Mouse (Mus musculus) frontal cortex, adult 2 months (tissue): ENCODE data around the gene Hspa4. TPM values are rescaled to one million over a fixed set of nuclear protein-coding genes. Genes with fewer than 3 reads are reported as not detected.
A peak's percentile ranks its signal among the peaks of the same experiment; 100 is the strongest.
"Not testable (repeated sequence)": the region's sequence is repeated elsewhere in the genome, so short reads cannot be mapped to it uniquely, and the experiment has no call there.

ENCODE experiments used
- DNase-seq, 2 experiments: peaks; one replicate each; pipeline ENCODE4 v3.0.0; 2022; ENCODE audit warnings: low spot score in 1 of 2; ENCODE audit errors: extremely low spot score in 1 of 2
- polyA plus RNA-seq: library from polyadenylated mRNA; depleted of rRNA; stranded (reverse); fragments of >200 nt; gene quantifications from 2 replicates; pipeline ENCODE4 v1.2.3, GENCODE M21; 2012

Gene Hspa4
- polyA plus RNA-seq, 1 experiment: 92.5 TPM

DNA sequence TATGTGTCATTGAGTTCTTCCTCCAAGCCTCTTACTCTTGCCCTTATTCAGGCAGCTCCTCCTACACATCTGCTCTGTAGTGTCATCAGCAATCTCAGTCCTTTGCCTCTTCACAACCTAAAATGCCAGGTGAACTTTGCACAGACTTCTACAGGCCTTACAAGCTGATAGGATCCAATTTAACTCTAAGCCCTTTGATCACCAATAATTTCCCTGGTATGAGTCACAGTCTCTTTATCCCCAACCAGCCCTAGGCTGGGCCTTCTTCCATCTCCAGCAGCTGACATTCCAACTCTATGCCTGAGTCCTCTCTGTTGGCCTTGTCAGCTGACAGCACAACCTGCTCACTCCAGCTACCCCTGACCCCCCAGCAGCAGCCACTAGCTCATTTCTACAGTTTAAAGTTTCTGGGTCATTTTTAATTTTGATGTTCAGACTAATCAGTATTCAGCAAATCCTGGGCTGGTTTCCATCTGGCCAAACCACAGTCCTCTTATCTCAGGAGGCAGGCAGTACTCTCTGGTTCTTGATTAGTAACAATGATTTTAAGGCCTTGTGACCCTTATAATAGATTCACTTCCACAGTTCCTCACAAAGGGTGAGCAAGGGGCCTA lies 8.1 kb upstream of the Hspa4 start:
- no peak for DNase-seq

DNA sequence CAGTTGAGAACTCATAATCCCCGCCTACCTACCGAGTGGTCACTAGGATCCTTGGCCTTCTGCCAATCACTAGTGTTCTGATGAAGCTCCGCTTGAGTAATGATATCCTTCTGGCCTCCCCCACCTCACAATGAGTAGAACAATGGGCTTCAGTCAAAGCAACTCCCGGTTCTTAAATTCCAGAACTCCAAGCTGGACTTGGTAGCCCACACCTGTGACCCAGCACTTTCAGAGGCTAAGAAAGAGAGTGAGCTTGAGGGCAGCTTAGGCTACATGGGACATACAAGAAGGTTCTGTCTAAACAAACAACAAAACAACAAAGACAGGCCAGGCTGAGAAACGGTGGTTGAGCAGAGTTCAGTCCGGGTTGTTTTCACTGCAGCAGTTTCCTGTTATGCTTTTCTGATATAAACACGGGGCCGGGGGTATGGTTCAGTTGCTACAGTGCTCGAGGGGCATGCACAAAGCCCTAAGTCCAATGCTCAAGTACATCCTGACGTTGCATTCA lies 7.4 kb upstream of the Hspa4 start:
- no peak for DNase-seq

DNA sequence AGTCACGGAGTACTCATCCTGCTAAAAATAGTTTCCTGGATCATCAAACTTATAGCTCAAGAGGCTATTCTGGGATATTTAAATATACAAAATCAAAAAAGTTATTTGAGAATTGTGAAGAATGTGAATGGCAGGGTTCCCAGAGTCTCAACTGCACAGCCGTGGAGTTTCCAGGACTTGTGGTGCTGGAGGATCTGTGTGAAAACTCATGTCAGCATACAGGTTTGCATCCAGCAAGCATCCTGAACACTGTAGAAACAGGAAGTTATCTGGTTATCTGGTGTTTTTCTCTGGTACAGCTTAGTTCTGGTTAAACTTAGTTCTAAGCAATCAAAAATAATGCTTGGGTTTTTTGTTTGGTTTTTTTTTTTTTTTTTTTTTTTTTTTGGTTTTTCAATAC lies 6.7 kb upstream of the Hspa4 start:
- DNase-seq: no peak

GRCm38 (mm10) chr11:53304044-53304840 lies 4.0 kb upstream of the Hspa4 start:
- no peak for DNase-seq

- DNase-seq: no peak
Measured at GRCm38 (mm10) chr11:53301167-53301515, 884 bp upstream of the Hspa4 start.

GRCm38 (mm10) chr11:53299551-53300329 lies 517 bp downstream of the Hspa4 start:
- DNase-seq: peak in 1 of 2 experiments; percentile 68

GRCm38 (mm10) chr11:53297947-53298860 lies 2.1 kb downstream of the Hspa4 start:
- DNase-seq: no peak

DNA sequence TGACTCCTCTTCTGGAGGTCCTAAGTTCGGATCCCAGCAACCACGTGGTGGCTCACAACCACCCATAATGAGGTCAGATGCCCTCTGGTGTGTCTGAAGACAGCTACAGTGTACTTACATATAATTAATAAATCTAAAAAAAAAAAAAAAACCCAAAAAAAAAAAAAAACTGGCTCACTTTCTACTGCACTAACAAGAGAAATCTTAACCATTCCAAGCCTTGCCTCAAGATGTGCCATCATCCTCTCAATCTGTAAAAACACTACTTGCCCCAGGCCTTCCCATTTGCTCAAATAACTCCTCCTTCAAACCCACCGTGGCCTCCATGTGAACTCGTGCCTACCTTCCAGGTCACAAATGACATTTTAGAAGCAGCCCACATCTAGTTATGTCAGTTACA lies 3.4 kb downstream of the Hspa4 start:
- no peak for DNase-seq

GRCm38 (mm10) chr11:53294441-53294840 lies 5.8 kb downstream of the Hspa4 start:
- DNase-seq: no peak

GRCm38 (mm10) chr11:53290871-53291270 lies 9.4 kb downstream of the Hspa4 start:
- no peak for DNase-seq

DNA sequence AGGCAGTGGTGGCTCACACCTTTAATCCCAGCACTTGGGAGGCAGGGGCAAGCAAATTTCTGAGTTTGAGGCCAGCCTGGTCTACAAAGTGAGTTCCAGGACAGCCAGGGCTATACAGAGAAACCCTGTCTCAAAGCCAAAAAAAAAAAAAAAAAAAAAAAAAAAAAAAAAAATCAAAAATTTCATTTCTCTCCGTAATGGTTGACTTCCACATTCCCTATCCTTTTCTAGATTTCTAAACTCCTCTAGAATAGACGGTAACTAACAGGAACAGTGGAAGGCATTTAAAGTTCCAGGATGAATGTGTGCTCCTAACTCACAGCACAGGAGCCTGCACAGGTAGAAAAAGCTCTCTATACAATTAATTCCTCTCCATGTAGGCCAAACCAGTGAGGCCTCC lies 10.1 kb downstream of the Hspa4 start:
- DNase-seq: not testable (repeated sequence)

- no peak for DNase-seq
Measured at GRCm38 (mm10) chr11:53285885-53286284, 14.4 kb downstream of the Hspa4 start.

- no peak for DNase-seq
Measured at GRCm38 (mm10) chr11:53278411-53278810, 21.8 kb downstream of the Hspa4 start.

DNA sequence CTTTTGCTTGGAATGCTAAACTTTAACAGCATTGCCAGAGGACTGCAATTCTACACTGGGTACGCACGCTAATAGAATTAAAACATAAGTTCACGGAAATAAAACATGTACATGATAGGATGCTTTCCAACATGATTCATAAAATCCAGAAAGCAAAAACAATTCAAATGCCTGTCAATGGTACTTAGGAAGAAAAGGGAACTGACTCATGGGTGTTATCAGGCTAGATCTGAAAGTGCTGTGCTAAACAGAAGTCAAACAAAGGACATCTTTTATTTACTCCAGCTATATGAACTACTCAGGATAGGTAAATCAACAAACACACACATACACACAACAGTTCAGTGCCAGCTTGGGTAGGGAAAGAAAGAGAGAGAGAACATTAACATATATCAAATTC lies 24.9 kb downstream of the Hspa4 start:
- no peak for DNase-seq

GRCm38 (mm10) chr11:53273313-53273712 lies 26.9 kb downstream of the Hspa4 start:
- no peak for DNase-seq

DNA sequence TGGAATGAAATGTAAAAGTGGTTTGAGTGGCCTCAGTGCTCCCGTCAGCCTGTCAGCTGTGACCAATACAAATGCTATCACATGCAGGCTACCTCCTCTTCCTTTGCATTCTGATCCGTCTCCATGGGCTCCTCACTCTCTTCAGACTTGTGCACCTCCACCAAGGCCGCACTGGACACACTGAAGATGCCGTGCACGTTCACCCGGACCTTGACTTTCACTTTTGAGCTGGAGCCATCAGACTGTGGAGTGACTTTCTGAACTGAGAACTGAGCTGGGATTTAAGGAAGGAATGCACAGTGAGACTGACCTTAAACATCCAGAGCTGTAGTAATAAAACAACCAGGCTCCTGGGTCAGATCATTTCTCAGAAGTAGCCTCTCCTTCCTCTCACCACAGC lies 30.7 kb downstream of the Hspa4 start:
- no peak for DNase-seq

- DNase-seq: no peak
Measured at GRCm38 (mm10) chr11:53260556-53260955, 39.7 kb downstream of the Hspa4 start.

DNA sequence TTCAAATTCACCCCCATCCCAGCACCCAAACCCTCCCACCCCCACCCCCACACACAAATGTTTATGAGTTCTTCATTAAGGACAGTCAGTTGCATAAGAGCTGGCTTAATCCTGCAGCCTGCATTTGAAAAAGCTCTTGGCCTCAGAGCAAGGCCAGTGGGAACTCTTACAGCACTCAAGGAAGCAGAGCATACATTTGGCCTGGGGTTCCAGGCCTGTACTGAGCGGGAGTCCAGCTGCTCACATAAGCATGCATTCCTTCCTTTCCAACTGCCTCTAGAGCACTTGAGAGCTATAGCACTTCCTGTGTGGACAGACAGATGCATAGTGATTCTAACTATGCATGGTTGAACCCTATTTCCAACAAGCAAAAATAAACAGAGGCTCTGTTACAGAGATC lies 40.2 kb downstream of the Hspa4 start:
- no peak for DNase-seq

GRCm38 (mm10) chr11:53259047-53259632 lies 41.1 kb downstream of the Hspa4 start:
- no peak for DNase-seq

DNA sequence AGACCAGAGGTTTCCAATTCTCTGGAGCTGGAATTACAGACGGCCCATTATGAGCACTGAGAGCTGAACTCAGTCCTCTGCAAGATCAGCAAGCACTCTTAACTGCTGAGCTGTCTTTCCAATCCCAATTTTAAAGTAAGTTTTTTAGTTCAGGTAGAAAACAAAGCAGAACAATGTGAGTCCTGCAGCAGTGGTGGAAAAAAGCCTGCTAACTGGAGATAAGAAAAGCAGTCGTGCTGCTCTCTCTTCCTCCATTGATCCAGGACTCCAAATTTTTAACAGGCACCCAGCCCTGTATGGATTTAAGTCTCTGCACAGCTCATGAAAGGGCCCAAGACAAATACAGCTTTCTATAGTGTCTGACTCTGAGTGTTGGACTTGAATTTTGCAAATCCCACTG lies 43.3 kb downstream of the Hspa4 start:
- DNase-seq: no peak
